Comparison of ENCODE assay signal across 10 mouse cellular contexts in genomic region chr4:120242783-120243262, GRCm38 (mm10). TPM values are rescaled to one million over a fixed set of nuclear protein-coding genes. Genes with fewer than 3 reads are reported as not detected.
DNase-seq lines count a peak whose midpoint lies in the region; ATAC-seq lines count a peak whose summit lies in the region.
"Had no signal": no experiment of that assay in that cellular context is flagged by ENCODE, and none has a peak within 500 bp of the region (broad histone marks: within the 10 kb centered on the region; RNA-seq: fewer than 3 reads in every experiment).

No protein-coding gene starts in this region.

- no peaks in the 10 kb centered on the region for H3K36me3 ChIP-seq in kidney, embryonic 16.5 days (ENCODE audit: insufficient read depth, low read length)
- no peaks in the 10 kb centered on the region for H3K36me3 ChIP-seq in midbrain, embryonic 16.5 days (ENCODE audit: control insufficient read depth, insufficient read depth, low read length)
- H3K36me3 ChIP-seq: limb, embryonic 15.5 days had no signal

- intact Hi-C loops in heart, postnatal 14 days (cut with DNase I), result no loop called here
- intact Hi-C loops in left cerebral cortex, postnatal 10 days (cut with DNase I), result no loop called here

- H3K27me3 ChIP-seq in kidney, embryonic 16.5 days (ENCODE audit: insufficient read depth, low read length), result peaks cover 29% of the 10 kb centered on the region
- H3K27me3 ChIP-seq in midbrain, embryonic 16.5 days (ENCODE audit: control insufficient read depth, insufficient read depth, low read depth, low read length), result no peaks in the 10 kb centered on the region

- no peak overlapping the region for H3K4me2 ChIP-seq in kidney, embryonic 16.5 days (replicated peaks; ENCODE audit: low read depth, low read length)
- H3K4me2 ChIP-seq in midbrain, embryonic 16.5 days (ENCODE audit: low read length), result peak overlapping the region; percentile 48
- H3K4me2 ChIP-seq: limb, embryonic 15.5 days had no signal

- no peak for DNase-seq in kidney, adult 18-20 months
- DNase-seq in embryo, embryonic 10.5 days (ENCODE audit: low spot score), result peak; percentile 50
- peak; percentile 38 to 53 for DNase-seq in heart, postnatal 14 days
- peak; percentile 84 to 86 for DNase-seq in left cerebral cortex, postnatal 10 days (ENCODE audit: extremely low spot score in 1 of 2, low spot score in 2 of 2)
- DNase-seq in urinary bladder, postnatal 10 days (ENCODE audit: low spot score), result no peak

- no peak overlapping the region for H3K9ac ChIP-seq in kidney, embryonic 16.5 days (replicated peaks; ENCODE audit: low read length)
- peak overlapping the region; percentile 54 for H3K9ac ChIP-seq in midbrain, embryonic 16.5 days (ENCODE audit: low read depth, low read length)
- H3K9ac ChIP-seq: limb, embryonic 15.5 days had no signal

- H3K27ac ChIP-seq in kidney, embryonic 16.5 days (ENCODE audit: low read length), result no peak overlapping the region
- peak overlapping the region; percentile 81 for H3K27ac ChIP-seq in midbrain, embryonic 16.5 days (ENCODE audit: low read length)
- H3K27ac ChIP-seq: limb, embryonic 15.5 days had no signal

- ATAC-seq in kidney, embryonic 16.5 days (ENCODE audit: low FRiP score, low TSS enrichment), result 0 out of 2 replicates have a peak, but pooled peaks have one; percentile 24
- peak; percentile 91 for ATAC-seq in midbrain, embryonic 16.5 days
- no peak for ATAC-seq in erythroid progenitor cell, adult 5-6 weeks (replicated peaks; ENCODE audit: low FRiP score, poor library complexity, severe bottlenecking)
- ATAC-seq: Patski had no signal

- no peaks in the 10 kb centered on the region for H3K9me3 ChIP-seq in kidney, embryonic 16.5 days (ENCODE audit: low read length)
- H3K9me3 ChIP-seq in midbrain, embryonic 16.5 days (replicated peaks; ENCODE audit: control insufficient read depth, low read length, poor library complexity, severe bottlenecking), result no peaks in the 10 kb centered on the region
- H3K9me3 ChIP-seq: limb, embryonic 15.5 days had no signal

- peaks cover 9% of the 10 kb centered on the region; the same call in 1 of the 2 replicates for H3K4me1 ChIP-seq in kidney, embryonic 16.5 days (ENCODE audit: insufficient read depth, low read length)
- H3K4me1 ChIP-seq in midbrain, embryonic 16.5 days (ENCODE audit: control insufficient read depth, insufficient read depth, low read length), result peaks cover 35% of the 10 kb centered on the region

- H3K4me3 ChIP-seq in kidney, embryonic 16.5 days (ENCODE audit: low read length), result no peak overlapping the region
- H3K4me3 ChIP-seq in midbrain, embryonic 16.5 days (ENCODE audit: low read depth, low read length), result peak overlapping the region; percentile 12
- H3K4me3 ChIP-seq: limb, embryonic 15.5 days had no signal

- 2% methylated on average over 10 of the region's 10 CpGs for WGBS in kidney, embryonic 16.5 days
- 0% methylated on average over 10 of the region's 10 CpGs for WGBS in midbrain, embryonic 16.5 days

RNA-seq across cellular contexts. Expression of gene Foxo6, which starts 44.3 kb away (rescaled TPM):
- polyA plus RNA-seq in kidney, embryonic 16.5 days (2015; fragmentation: Nextera tagmentation; extraction: Ambion mirVana), result 0.10 and 0.15 TPM in 2 replicates
- total RNA-seq in heart, postnatal 14 days (2021), result 1 to 10 TPM; 6.1 to 7.2 TPM
- 10 to 100 TPM; 27.6 to 28.4 TPM for total RNA-seq in left cerebral cortex, postnatal 10 days (2021)
- polyA plus RNA-seq in midbrain, embryonic 16.5 days (2015; fragmentation: Nextera tagmentation; extraction: Ambion mirVana), result 1.1 and 1.4 TPM in 2 replicates
- not detected in 2 replicates for total RNA-seq in erythroid progenitor cell, adult 5-6 weeks (2015; ENCODE audit: low replicate concordance)
- not detected in 2 replicates for total RNA-seq in erythroid progenitor cell, adult 5-6 weeks (2017; ENCODE audit: low replicate concordance)

Comparison
In these comparisons a context has a peak if more than half of its experiments do, and no peak if none do; other contexts are left out.
1. DNase-seq: peak in embryo, embryonic 10.5 days (single experiment), heart, postnatal 14 days (2 of 2) and left cerebral cortex, postnatal 10 days (2 of 2); none in kidney, adult 18-20 months (single experiment) and urinary bladder, postnatal 10 days (single experiment).
2. RNA of gene Foxo6, which starts 44.3 kb away (total RNA-seq): 27.6 to 28.4 TPM in left cerebral cortex, postnatal 10 days and 6.1 to 7.2 TPM in heart, postnatal 14 days; not detected in erythroid progenitor cell, adult 5-6 weeks; every median in the first group is over 4 times any median in the second.